Mouse (Mus musculus) E14TG2a.4 (cell line): ENCODE measurements at regions not wholly inside any gene's neighbourhood (a gene's known extent, or its start where the extent isn't known, plus 50 kb on each side); places are given as distances from the start of the nearest gene placed in this dataset.

Experiments
- CTCF ChIP-seq: conservative IDR thresholded peaks from 2 replicates; pipeline ENCODE4 v1.5.1; 2014; ENCODE audit warnings: low read length
- NANOG ChIP-seq: IDR thresholded peaks from 2 replicates; pipeline ENCODE4 v1.6.1; 2014; ENCODE audit warnings: borderline replicate concordance, low read length, mixed read lengths
- POU5F1 ChIP-seq: IDR thresholded peaks from 2 replicates; pipeline ENCODE4 v1.6.1; 2014; ENCODE audit warnings: low read length, borderline replicate concordance

DNA sequence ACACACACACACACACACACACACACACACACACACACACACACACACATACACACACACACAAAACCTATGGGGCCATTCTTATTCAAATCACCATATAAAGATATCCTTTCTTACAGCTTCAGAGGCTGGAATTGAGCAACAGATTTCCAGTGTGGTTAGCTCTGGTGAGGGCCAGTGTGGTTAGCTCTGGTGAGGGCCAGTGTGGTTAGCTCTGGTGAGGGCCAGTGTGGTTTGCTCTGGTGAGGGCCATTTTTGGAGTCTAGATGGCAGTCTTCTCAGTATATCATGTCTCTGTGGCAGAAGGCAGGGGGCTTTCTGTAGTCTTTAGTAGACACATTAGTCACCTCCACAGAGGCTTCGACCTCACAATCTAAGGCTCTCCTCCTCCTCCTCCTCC is 191.5 kb upstream of the 9630041A04Rik start:
- TF ChIP-seq CTCF (no peak), NANOG (no peak), POU5F1 (no peak)
